ENCODE assay signal across 10 mouse cellular contexts in genomic region chr1:179237989-179238388, GRCm38 (mm10).
A peak's percentile ranks its signal among the peaks of the same experiment; 100 is the strongest.
DNase-seq lines count a peak whose midpoint lies in the region; ATAC-seq and TF ChIP-seq lines count a peak whose summit lies in the region.
"Had no signal": no experiment of that assay in that cellular context is flagged by ENCODE, and none has a peak within 500 bp of the region (broad histone marks: within the 10 kb centered on the region; RNA-seq: fewer than 3 reads in every experiment).

No protein-coding gene starts in this region.

- no peak overlapping the region for H3K4me3 ChIP-seq in gastrocnemius, adult 2 months
- H3K4me3 ChIP-seq in midbrain, postnatal 0 days (ENCODE audit: low read depth, low read length): no peak overlapping the region
- H3K4me3 ChIP-seq in midbrain, embryonic 11.5 days (ENCODE audit: low read depth, low read length): no peak overlapping the region
- H3K4me3 ChIP-seq in forebrain, embryonic 13.5 days: no peak overlapping the region
- H3K4me3 ChIP-seq: erythroblast, embryonic 14.5 days; midbrain, embryonic 12.5 days had no signal

- 43% methylated on average over 7 of the region's 7 CpGs for WGBS in midbrain, postnatal 0 days
- WGBS in midbrain, embryonic 11.5 days: 34% methylated on average over 7 of the region's 7 CpGs
- 34% methylated on average over 7 of the region's 7 CpGs for WGBS in forebrain, embryonic 13.5 days

- no peak overlapping the region for H3K4me2 ChIP-seq in midbrain, postnatal 0 days (ENCODE audit: low read depth, low read length, poor library complexity, severe bottlenecking)
- no peak overlapping the region for H3K4me2 ChIP-seq in midbrain, embryonic 11.5 days
- no peak overlapping the region for H3K4me2 ChIP-seq in forebrain, embryonic 13.5 days
- H3K4me2 ChIP-seq: midbrain, embryonic 12.5 days had no signal

- TF ChIP-seq CTCF in gastrocnemius, adult 2 months (IDR thresholded peaks at IDR 0.05): peak; percentile 30; the same call in 1 of the 2 replicates
- TF ChIP-seq CTCF in midbrain, postnatal 0 days (IDR thresholded peaks at IDR 0.05): peak; percentile 44

- intact Hi-C loops in gastrocnemius, adult 2 months (cut with DNase I): no loop called here

- H3K27ac ChIP-seq in gastrocnemius, adult 2 months: no peak overlapping the region
- no peak overlapping the region for H3K27ac ChIP-seq in midbrain, postnatal 0 days (ENCODE audit: low read depth, low read length)
- H3K27ac ChIP-seq in midbrain, embryonic 11.5 days (ENCODE audit: low read depth, low read length): no peak overlapping the region
- H3K27ac ChIP-seq in forebrain, embryonic 13.5 days: no peak overlapping the region
- H3K27ac ChIP-seq: midbrain, embryonic 12.5 days had no signal

- H3K9ac ChIP-seq in midbrain, postnatal 0 days (replicated peaks; ENCODE audit: low read length, poor library complexity, severe bottlenecking): no peak overlapping the region
- H3K9ac ChIP-seq in midbrain, embryonic 11.5 days (ENCODE audit: low read length): no peak overlapping the region
- H3K9ac ChIP-seq in forebrain, embryonic 13.5 days: no peak overlapping the region
- H3K9ac ChIP-seq: midbrain, embryonic 12.5 days had no signal

- H3K36me3 ChIP-seq in midbrain, postnatal 0 days (ENCODE audit: insufficient read depth, low read length): no peaks in the 10 kb centered on the region
- H3K36me3 ChIP-seq in midbrain, embryonic 11.5 days (ENCODE audit: control insufficient read depth, insufficient read depth, low read length): no peaks in the 10 kb centered on the region
- no peaks in the 10 kb centered on the region for H3K36me3 ChIP-seq in forebrain, embryonic 13.5 days (ENCODE audit: poor library complexity, severe bottlenecking)
- H3K36me3 ChIP-seq: midbrain, embryonic 12.5 days had no signal

- no peak for DNase-seq in gastrocnemius, adult 2 months
- no peak for DNase-seq in gastrocnemius, adult 18-20 months (ENCODE audit: low spot score)
- no peak for DNase-seq in midbrain, postnatal 0 days (ENCODE audit: low spot score)
- no peak for DNase-seq in midbrain, embryonic 11.5 days (ENCODE audit: low spot score, missing footprints)
- DNase-seq in brain, adult 2 months (ENCODE audit: low read depth, low spot score): peak; percentile 16

- H3K4me1 ChIP-seq in midbrain, postnatal 0 days (ENCODE audit: insufficient read depth, low read length): no peaks in the 10 kb centered on the region
- H3K4me1 ChIP-seq in midbrain, embryonic 11.5 days (ENCODE audit: control insufficient read depth, insufficient read depth, low read length): no peaks in the 10 kb centered on the region
- no peaks in the 10 kb centered on the region for H3K4me1 ChIP-seq in forebrain, embryonic 13.5 days
- H3K4me1 ChIP-seq: midbrain, embryonic 12.5 days had no signal

- no peaks in the 10 kb centered on the region for H3K27me3 ChIP-seq in midbrain, postnatal 0 days (ENCODE audit: insufficient read depth, low read length)
- no peaks in the 10 kb centered on the region for H3K27me3 ChIP-seq in midbrain, embryonic 11.5 days (ENCODE audit: control insufficient read depth, insufficient read depth, low read length)
- H3K27me3 ChIP-seq in forebrain, embryonic 13.5 days: no peaks in the 10 kb centered on the region
- H3K27me3 ChIP-seq: midbrain, embryonic 12.5 days had no signal

- no peaks in the 10 kb centered on the region for H3K9me3 ChIP-seq in midbrain, postnatal 0 days (ENCODE audit: low read length)
- H3K9me3 ChIP-seq in midbrain, embryonic 11.5 days (ENCODE audit: control insufficient read depth, low read length): no peaks in the 10 kb centered on the region
- no peaks in the 10 kb centered on the region for H3K9me3 ChIP-seq in forebrain, embryonic 13.5 days (replicated peaks)
- H3K9me3 ChIP-seq: midbrain, embryonic 12.5 days had no signal

- no peak for ATAC-seq in midbrain, postnatal 0 days (ENCODE audit: low FRiP score)
- no peak for ATAC-seq in midbrain, embryonic 11.5 days (ENCODE audit: low FRiP score)
- 0 out of 2 replicates have a peak, but pooled peaks have one; percentile 41 for ATAC-seq in megakaryocyte-erythroid progenitor cell, adult 5-6 weeks (replicated peaks; ENCODE audit: low FRiP score, low TSS enrichment, poor library complexity, severe bottlenecking)
- no peak for ATAC-seq in monocyte, adult 5-6 weeks (replicated peaks; ENCODE audit: insufficient number of reproducible peaks, low FRiP score, low TSS enrichment, poor library complexity, severe bottlenecking)
- ATAC-seq in forebrain, embryonic 13.5 days: no peak
